Mouse (Mus musculus): ENCODE results near the gene Gm45521. TPM values are rescaled to one million over a fixed set of nuclear protein-coding genes. Genes with fewer than 3 reads are reported as not detected.

The Gm45521 gene
- polyA plus RNA-seq (2015; fragmentation: Nextera tagmentation; extraction: Ambion mirVana), result not detected in 2 replicates

DNA sequence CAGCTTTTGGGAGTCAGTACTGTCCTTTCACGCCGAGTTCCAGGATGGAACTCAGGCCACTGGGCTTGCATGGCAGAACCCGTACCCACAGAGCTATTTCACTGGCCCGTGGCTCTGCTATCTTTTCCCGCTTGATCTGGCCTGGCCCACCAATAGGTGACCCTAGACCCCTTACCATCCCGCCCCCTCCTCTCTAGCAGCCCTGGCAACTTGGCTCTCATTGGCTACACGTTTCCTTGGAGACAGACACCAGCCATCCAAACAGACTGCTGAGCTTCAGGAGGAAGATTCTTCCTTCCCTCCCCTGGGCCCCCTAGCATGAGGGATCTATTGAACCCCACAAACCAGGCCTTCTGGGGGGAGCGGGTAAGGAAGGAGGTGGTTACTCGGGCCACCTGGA, at the start of gene Gm45521:
Gene Gm45521, plus strand, starts transcription at position 240 of the 400 bp plus-strand sequence.
- DNase-seq (no peak), ATAC-seq (no peak)
- H3K9me3 ChIP-seq (ENCODE audit: low read length), result no peaks in the 10 kb centered on the region
- H3K27ac ChIP-seq (ENCODE audit: low read depth), result no peak within 1 kb of the TSS
- H3K36me3 ChIP-seq (replicated peaks; ENCODE audit: insufficient read depth, low read length), result no peaks in the 10 kb centered on the region
- no peak within 1 kb of the TSS for H3K4me3 ChIP-seq (ENCODE audit: low read depth, low read length)
- 76% methylated on average over 9 of the region's 9 CpGs for WGBS (ENCODE audit: insufficient replicate concordance)
- peaks cover 10% of the 10 kb centered on the region for H3K4me1 ChIP-seq (ENCODE audit: insufficient read depth)
- no peak within 1 kb of the TSS for H3K4me2 ChIP-seq (ENCODE audit: low read depth, low read length)
- no peak within 1 kb of the TSS for H3K9ac ChIP-seq (replicated peaks)
- no peaks in the 10 kb centered on the region for H3K27me3 ChIP-seq (ENCODE audit: insufficient read depth, low read length)
- no peak for TF ChIP-seq CTCF (IDR thresholded peaks at IDR 0.05; ENCODE audit: low read depth)
- no peak for TF ChIP-seq EP300 (IDR thresholded peaks at IDR 0.05; ENCODE audit: low read depth)

GRCm38 (mm10) chr14:7909472-7909871, 47.6 kb upstream of the Gm45521 start:
- no peak overlapping the region for H3K27ac ChIP-seq (ENCODE audit: low read depth)
- H3K9me3 ChIP-seq (ENCODE audit: low read length), result no peaks in the 10 kb centered on the region
- no peak for DNase-seq
- peaks cover 22% of the 10 kb centered on the region; the same call in 1 of the 2 replicates for H3K36me3 ChIP-seq (replicated peaks; ENCODE audit: insufficient read depth, low read length)
- no peaks in the 10 kb centered on the region for H3K27me3 ChIP-seq (ENCODE audit: insufficient read depth, low read length)
- no peak overlapping the region for H3K4me3 ChIP-seq (ENCODE audit: low read depth, low read length)
- H3K4me2 ChIP-seq (ENCODE audit: low read depth, low read length), result no peak overlapping the region
- WGBS (ENCODE audit: insufficient replicate concordance), result 82% methylated on average over 10 of the region's 10 CpGs
- H3K4me1 ChIP-seq (ENCODE audit: insufficient read depth), result no peaks in the 10 kb centered on the region
- no peak overlapping the region for H3K9ac ChIP-seq (replicated peaks)
- no peak for ATAC-seq
- no peak for TF ChIP-seq CTCF (IDR thresholded peaks at IDR 0.05; ENCODE audit: low read depth)
- no peak for TF ChIP-seq EP300 (IDR thresholded peaks at IDR 0.05; ENCODE audit: low read depth)

DNA sequence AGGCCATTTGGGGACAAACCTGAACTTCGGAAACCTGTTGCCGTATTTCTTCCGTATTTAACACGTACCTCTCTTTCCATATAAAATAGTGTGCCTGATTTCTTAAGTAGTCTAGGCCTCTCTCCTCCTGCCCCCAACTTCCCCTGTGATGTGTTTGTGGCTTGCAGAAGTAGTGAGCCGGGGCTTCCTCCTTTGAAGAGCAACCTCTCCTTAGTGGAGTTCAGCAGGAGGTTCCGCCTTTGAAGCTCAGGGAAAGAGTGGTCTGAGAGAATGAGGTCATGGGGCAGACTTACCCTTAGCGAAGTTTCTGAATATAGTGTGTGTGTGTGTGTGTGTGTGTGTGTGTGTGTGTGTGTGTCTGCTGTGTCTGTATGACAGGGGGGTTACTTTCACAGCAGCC, 43.2 kb upstream of the Gm45521 start:
- no peak overlapping the region for H3K9ac ChIP-seq (replicated peaks)
- no peak for TF ChIP-seq EP300 (IDR thresholded peaks at IDR 0.05; ENCODE audit: low read depth)
- TF ChIP-seq CTCF (IDR thresholded peaks at IDR 0.05; ENCODE audit: low read depth), result no peak
- DNase-seq (no peak), ATAC-seq (peak; percentile 29; the same call in 1 of the 2 replicates)
- H3K9me3 ChIP-seq (ENCODE audit: low read length), result no peaks in the 10 kb centered on the region
- H3K36me3 ChIP-seq (replicated peaks; ENCODE audit: insufficient read depth, low read length), result peaks cover 23% of the 10 kb centered on the region
- WGBS (ENCODE audit: insufficient replicate concordance), result 41% methylated on average over 7 of the region's 7 CpGs
- no peak overlapping the region for H3K4me3 ChIP-seq (ENCODE audit: low read depth, low read length)
- H3K4me2 ChIP-seq (ENCODE audit: low read depth, low read length), result no peak overlapping the region
- H3K27ac ChIP-seq (ENCODE audit: low read depth), result no peak overlapping the region
- peaks cover 10% of the 10 kb centered on the region for H3K4me1 ChIP-seq (ENCODE audit: insufficient read depth)
- H3K27me3 ChIP-seq (ENCODE audit: insufficient read depth, low read length), result no peaks in the 10 kb centered on the region

DNA sequence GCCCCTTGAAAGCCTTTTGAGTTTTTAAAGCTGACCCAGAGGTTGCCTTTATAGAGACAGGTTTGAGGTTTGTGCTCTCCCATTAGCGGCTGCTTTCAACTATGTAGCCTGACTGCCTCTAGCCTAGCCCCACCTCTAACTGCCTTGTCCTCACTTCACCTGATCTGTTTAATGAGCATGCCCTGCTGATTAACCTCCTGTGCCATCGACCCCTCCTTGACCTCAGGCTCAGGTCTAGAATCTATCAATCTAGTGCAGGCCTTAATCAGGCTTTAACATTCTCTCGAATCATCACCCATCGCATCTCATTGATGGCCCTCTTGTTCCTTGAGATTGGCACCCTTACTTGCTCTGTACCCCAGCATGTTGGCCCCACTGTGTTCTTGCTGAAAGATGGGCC, 42.6 kb upstream of the Gm45521 start:
- H3K9me3 ChIP-seq (ENCODE audit: low read length), result no peaks in the 10 kb centered on the region
- no peak overlapping the region for H3K4me3 ChIP-seq (ENCODE audit: low read depth, low read length)
- no peaks in the 10 kb centered on the region for H3K27me3 ChIP-seq (ENCODE audit: insufficient read depth, low read length)
- no peak overlapping the region for H3K9ac ChIP-seq (replicated peaks)
- H3K4me1 ChIP-seq (ENCODE audit: insufficient read depth), result peaks cover 16% of the 10 kb centered on the region
- WGBS (ENCODE audit: insufficient replicate concordance), result 53% methylated on average over 4 of the region's 4 CpGs
- no peak overlapping the region for H3K4me2 ChIP-seq (ENCODE audit: low read depth, low read length)
- peaks cover 23% of the 10 kb centered on the region for H3K36me3 ChIP-seq (replicated peaks; ENCODE audit: insufficient read depth, low read length)
- H3K27ac ChIP-seq (ENCODE audit: low read depth), result no peak overlapping the region
- TF ChIP-seq EP300 (IDR thresholded peaks at IDR 0.05; ENCODE audit: low read depth), result no peak
- no peak for TF ChIP-seq CTCF (IDR thresholded peaks at IDR 0.05; ENCODE audit: low read depth)
- DNase-seq (no peak), ATAC-seq (no peak)

DNA sequence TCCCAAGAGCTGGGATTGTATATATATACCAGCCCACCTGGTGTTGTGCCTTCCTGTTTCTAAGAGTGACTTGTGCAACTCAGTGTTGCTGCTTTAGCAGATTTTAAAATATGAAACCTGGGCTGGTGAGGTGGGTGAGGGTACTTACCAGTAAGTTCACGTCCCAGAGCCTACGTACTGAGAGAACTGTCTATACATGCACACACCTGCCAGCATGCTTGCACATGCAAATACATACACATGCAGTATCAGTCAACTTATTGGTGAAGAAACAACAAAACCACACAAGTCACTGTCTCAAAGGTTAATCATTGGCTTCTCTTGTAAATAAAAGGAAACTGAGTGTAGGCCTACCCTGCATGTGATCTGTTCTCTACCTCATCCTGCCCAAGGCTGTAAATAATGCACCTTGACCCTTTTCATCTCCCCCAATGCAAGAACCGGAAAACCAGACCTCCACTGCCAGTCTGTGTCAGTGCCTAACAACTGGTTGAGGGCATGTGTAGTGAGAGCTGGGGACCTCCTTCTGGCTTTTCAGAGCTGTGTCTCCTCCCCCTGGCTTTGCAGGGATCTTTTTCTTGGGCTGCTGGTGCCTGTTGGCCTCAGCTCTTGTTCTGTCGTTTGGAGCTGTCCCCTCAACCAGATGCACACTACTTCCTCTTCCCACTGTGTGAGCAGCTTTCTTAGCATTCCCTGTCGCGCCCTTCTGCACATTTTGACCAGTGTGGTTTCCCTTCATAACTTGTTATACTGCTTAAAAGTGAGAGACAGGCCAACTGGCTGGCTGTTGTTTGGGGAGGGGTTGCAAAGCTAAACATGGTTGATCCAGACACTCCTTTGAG, 38.7 kb upstream of the Gm45521 start:
- H3K4me3 ChIP-seq (ENCODE audit: low read depth, low read length), result no peak overlapping the region
- 36% methylated on average over 6 of the region's 6 CpGs for WGBS (ENCODE audit: insufficient replicate concordance)
- no peaks in the 10 kb centered on the region for H3K27me3 ChIP-seq (ENCODE audit: insufficient read depth, low read length)
- H3K27ac ChIP-seq (ENCODE audit: low read depth), result peak overlapping the region; percentile 24; the same call in 1 of the 2 replicates
- peaks cover 23% of the 10 kb centered on the region for H3K36me3 ChIP-seq (replicated peaks; ENCODE audit: insufficient read depth, low read length)
- TF ChIP-seq CTCF (IDR thresholded peaks at IDR 0.05; ENCODE audit: low read depth) (no peak), EP300 (IDR thresholded peaks at IDR 0.05; ENCODE audit: low read depth) (no peak)
- peaks cover 19% of the 10 kb centered on the region for H3K4me1 ChIP-seq (ENCODE audit: insufficient read depth)
- no peak for DNase-seq
- no peak overlapping the region for H3K4me2 ChIP-seq (ENCODE audit: low read depth, low read length)
- ATAC-seq, result peak; percentile 53; the same call in 1 of the 2 replicates
- H3K9ac ChIP-seq (replicated peaks), result no peak overlapping the region
- H3K9me3 ChIP-seq (ENCODE audit: low read length), result no peaks in the 10 kb centered on the region

GRCm38 (mm10) chr14:7919309-7919708, 37.8 kb upstream of the Gm45521 start:
- Histone ChIP-seq H3K9ac (replicated peaks) (no peak overlapping the region), H3K4me1 (ENCODE audit: insufficient read depth) (peaks cover 19% of the 10 kb centered on the region), H3K27me3 (ENCODE audit: insufficient read depth, low read length) (no peaks in the 10 kb centered on the region), H3K27ac (ENCODE audit: low read depth) (0 out of 2 replicates have a peak overlapping the region, but pooled peaks have one; percentile 24), H3K9me3 (ENCODE audit: low read length) (no peaks in the 10 kb centered on the region), H3K36me3 (replicated peaks; ENCODE audit: insufficient read depth, low read length) (peaks cover 24% of the 10 kb centered on the region), H3K4me3 (ENCODE audit: low read depth, low read length) (no peak overlapping the region), H3K4me2 (ENCODE audit: low read depth, low read length) (no peak overlapping the region)
- ATAC-seq (no peak), DNase-seq (no peak)
- TF ChIP-seq CTCF (IDR thresholded peaks at IDR 0.05; ENCODE audit: low read depth), result no peak
- no peak for TF ChIP-seq EP300 (IDR thresholded peaks at IDR 0.05; ENCODE audit: low read depth)
- 67% methylated on average over 5 of the region's 5 CpGs for WGBS (ENCODE audit: insufficient replicate concordance)

Measured in liver, postnatal 0 days (tissue).